Mouse (Mus musculus) embryo, embryonic 11.5 days (tissue): ENCODE measurements around the gene Ippk.

ENCODE experiments used
- DNase-seq: peaks from one replicate; pipeline ENCODE4 v3.0.0-alpha.2; 2012; ENCODE audit warnings: low read depth, low spot score

The Ippk gene

GRCm38 (mm10) chr13:49420754-49421605, at the start of gene Ippk:
Gene Ippk, plus strand, starts transcription at chr13:49421249.
- DNase-seq = peak; percentile 95

- DNase-seq = peak; percentile 23
These were observed 49.6 kb upstream of the Ippk start for GRCm38 (mm10) chr13:49371428-49371899.

- DNase-seq = no peak
These were observed 48.5 kb upstream of the Ippk start for GRCm38 (mm10) chr13:49372370-49373060.

GRCm38 (mm10) chr13:49374304-49374703, 46.7 kb upstream of the Ippk start:
- DNase-seq = no peak

- no peak for DNase-seq
These were observed 46.3 kb upstream of the Ippk start for GRCm38 (mm10) chr13:49374730-49375129.

- no peak for DNase-seq
These were observed 43.4 kb upstream of the Ippk start for GRCm38 (mm10) chr13:49377608-49378007.

- DNase-seq = no peak
These were observed 41.7 kb upstream of the Ippk start for GRCm38 (mm10) chr13:49379301-49379700.

- DNase-seq = peak; percentile 63
These were observed 39.8 kb upstream of the Ippk start for GRCm38 (mm10) chr13:49381230-49381629.

- no peak for DNase-seq
These were observed 38.1 kb upstream of the Ippk start for GRCm38 (mm10) chr13:49382997-49383396.

- no peak for DNase-seq
These were observed 36.1 kb upstream of the Ippk start for GRCm38 (mm10) chr13:49384751-49385463.

- DNase-seq = no peak
These were observed 29.7 kb upstream of the Ippk start for GRCm38 (mm10) chr13:49391374-49391773.

- DNase-seq = no peak
These were observed 27.5 kb upstream of the Ippk start for GRCm38 (mm10) chr13:49393579-49393978.

- DNase-seq = no peak
These were observed 26.1 kb upstream of the Ippk start for GRCm38 (mm10) chr13:49394886-49395447.

GRCm38 (mm10) chr13:49396798-49397197, 24.3 kb upstream of the Ippk start:
- no peak for DNase-seq

GRCm38 (mm10) chr13:49398191-49398590, 22.9 kb upstream of the Ippk start:
- no peak for DNase-seq

GRCm38 (mm10) chr13:49400139-49400538, 20.9 kb upstream of the Ippk start:
- no peak for DNase-seq

- no peak for DNase-seq
These were observed 18.4 kb upstream of the Ippk start for GRCm38 (mm10) chr13:49402628-49403027.

- DNase-seq = no peak
These were observed 13.3 kb upstream of the Ippk start for GRCm38 (mm10) chr13:49407795-49408194.

GRCm38 (mm10) chr13:49421606-49421917, 513 bp downstream of the Ippk start:
- no peak for DNase-seq

- no peak for DNase-seq
These were observed 910 bp downstream of the Ippk start for GRCm38 (mm10) chr13:49421959-49422358.

GRCm38 (mm10) chr13:49426736-49427135, 5.7 kb downstream of the Ippk start:
- DNase-seq = no peak
